ENCODE assay signal across 8 mouse cellular contexts in the genomic region with DNA sequence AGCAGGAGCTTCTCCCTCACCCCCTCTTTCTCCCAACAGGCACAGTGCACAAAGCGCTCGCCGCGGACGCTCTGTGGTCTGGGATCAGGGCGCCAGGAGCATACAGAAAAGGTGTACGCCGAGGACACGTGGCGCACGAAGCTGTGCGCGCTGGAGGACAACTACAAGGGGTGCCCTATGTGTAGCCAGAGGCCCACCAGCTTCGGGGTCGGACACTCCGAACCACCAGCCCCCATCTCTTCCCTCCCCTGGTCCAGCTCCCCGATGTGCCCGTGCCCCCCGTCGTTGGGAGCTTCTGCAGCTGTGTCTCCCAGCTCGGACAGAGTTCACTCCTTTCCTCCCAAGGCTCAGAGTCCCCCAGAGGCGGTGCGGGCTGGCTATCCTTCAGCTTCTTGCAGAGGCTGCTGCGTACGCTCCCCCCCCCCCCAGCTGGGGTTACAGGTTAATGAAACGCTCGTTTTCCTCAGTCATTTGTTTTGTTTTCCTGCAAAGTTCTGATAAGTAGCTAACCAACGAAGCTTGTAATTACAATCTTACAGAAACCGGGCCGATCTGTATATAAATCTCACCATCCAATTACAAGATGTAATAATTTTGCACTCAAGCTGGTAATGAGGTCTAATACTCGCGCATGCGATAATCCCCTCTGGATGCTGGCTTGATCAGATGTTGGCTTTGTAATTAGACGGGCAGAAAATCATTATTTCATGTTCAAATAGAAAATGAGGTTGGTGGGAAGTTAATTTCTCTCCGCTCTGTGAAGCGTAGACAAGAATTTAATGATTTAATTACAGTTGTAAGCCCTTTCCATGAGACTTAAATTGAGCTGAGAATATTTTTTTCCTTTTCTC. TPM values are rescaled to one million over a fixed set of nuclear protein-coding genes. Genes with fewer than 3 reads are reported as not detected.
DNase-seq lines count a peak whose midpoint lies in the region; ATAC-seq and TF ChIP-seq lines count a peak whose summit lies in the region.

No protein-coding gene starts in this region.

- TF ChIP-seq CTCF in kidney, adult 2 months (conservative IDR thresholded peaks at IDR 0.05; ENCODE audit: insufficient read depth, insufficient read length, low read depth, low read length) = no peak

- DNase-seq in forebrain, embryonic 10.5 days (ENCODE audit: extremely low spot score, low spot score) = peak; percentile 65
- DNase-seq in embryo, embryonic 9.5 days (ENCODE audit: extremely low spot score) = peak; percentile 74
- DNase-seq in kidney, adult 2 months = peak; percentile 63
- peak; percentile 72 for DNase-seq in midbrain, embryonic 14.5 days
- DNase-seq in right cerebral cortex, postnatal 25 days = no peak

- no peaks in the 10 kb centered on the region for H3K9me3 ChIP-seq in forebrain, embryonic 10.5 days
- H3K9me3 ChIP-seq in forebrain, embryonic 16.5 days (ENCODE audit: control insufficient read depth, low read length) = no peaks in the 10 kb centered on the region
- no peaks in the 10 kb centered on the region for H3K9me3 ChIP-seq in midbrain, embryonic 14.5 days (ENCODE audit: control insufficient read depth, low read length)

- H3K4me2 ChIP-seq in forebrain, embryonic 16.5 days (ENCODE audit: low read length) = no peak overlapping the region
- peak overlapping the region; percentile 82 for H3K4me2 ChIP-seq in midbrain, embryonic 14.5 days (ENCODE audit: low read length)

- no peak for ATAC-seq in forebrain, embryonic 16.5 days
- no peak for ATAC-seq in midbrain, embryonic 14.5 days (ENCODE audit: low FRiP score, low TSS enrichment)
- ATAC-seq in monocyte, adult 5-6 weeks (replicated peaks; ENCODE audit: insufficient number of reproducible peaks, low FRiP score, low TSS enrichment, poor library complexity, severe bottlenecking) = no peak
- no peak for ATAC-seq in cerebellum, adult (ENCODE audit: insufficient number of reproducible peaks, low FRiP score, low TSS enrichment)

- peaks cover 4% of the 10 kb centered on the region for H3K36me3 ChIP-seq in forebrain, embryonic 10.5 days (replicated peaks)
- H3K36me3 ChIP-seq in forebrain, embryonic 16.5 days (ENCODE audit: control insufficient read depth, insufficient read depth) = no peaks in the 10 kb centered on the region
- peaks cover 2% of the 10 kb centered on the region for H3K36me3 ChIP-seq in kidney, adult 2 months (ENCODE audit: control insufficient read depth, insufficient read depth, low read length)
- H3K36me3 ChIP-seq in midbrain, embryonic 14.5 days (ENCODE audit: control insufficient read depth, insufficient read depth, low read length) = peaks cover 3% of the 10 kb centered on the region

- H3K4me1 ChIP-seq in forebrain, embryonic 10.5 days = peaks cover 78% of the 10 kb centered on the region
- peaks cover 37% of the 10 kb centered on the region for H3K4me1 ChIP-seq in forebrain, embryonic 16.5 days (replicated peaks; ENCODE audit: control insufficient read depth, insufficient read depth, low read length)
- H3K4me1 ChIP-seq in kidney, adult 2 months (ENCODE audit: control insufficient read depth, insufficient read depth, low read length) = no peaks in the 10 kb centered on the region
- H3K4me1 ChIP-seq in midbrain, embryonic 14.5 days (ENCODE audit: control insufficient read depth, insufficient read depth, low read length) = peaks cover 43% of the 10 kb centered on the region

- H3K4me3 ChIP-seq in forebrain, embryonic 10.5 days = peak overlapping the region; percentile 46
- no peak overlapping the region for H3K4me3 ChIP-seq in forebrain, embryonic 16.5 days (replicated peaks; ENCODE audit: low read length)
- no peak overlapping the region for H3K4me3 ChIP-seq in kidney, adult 2 months (ENCODE audit: insufficient read depth, low read depth, low read length)
- peak overlapping the region; percentile 33 for H3K4me3 ChIP-seq in midbrain, embryonic 14.5 days (replicated peaks; ENCODE audit: low read depth, low read length)

- no peak for TF ChIP-seq POLR2A in kidney, adult 2 months (IDR thresholded peaks at IDR 0.05; ENCODE audit: low read depth, low read length)

- peaks cover 100% of the 10 kb centered on the region for H3K27me3 ChIP-seq in forebrain, embryonic 10.5 days (ENCODE audit: poor library complexity, severe bottlenecking)
- peaks cover 75% of the 10 kb centered on the region for H3K27me3 ChIP-seq in forebrain, embryonic 16.5 days (replicated peaks; ENCODE audit: control insufficient read depth, insufficient read depth, low read length)
- H3K27me3 ChIP-seq in kidney, adult 2 months (replicated peaks; ENCODE audit: control insufficient read depth, insufficient read depth, low read length) = no peaks in the 10 kb centered on the region
- H3K27me3 ChIP-seq in midbrain, embryonic 14.5 days (ENCODE audit: control insufficient read depth, insufficient read depth, low read length) = peaks cover 7% of the 10 kb centered on the region

- H3K27ac ChIP-seq in forebrain, embryonic 10.5 days = peak overlapping the region; percentile 82
- no peak overlapping the region for H3K27ac ChIP-seq in forebrain, embryonic 16.5 days (ENCODE audit: low read length)
- H3K27ac ChIP-seq in kidney, adult 2 months (ENCODE audit: insufficient read depth, low read depth, low read length) = no peak overlapping the region
- peak overlapping the region; percentile 83 for H3K27ac ChIP-seq in midbrain, embryonic 14.5 days (replicated peaks; ENCODE audit: low read depth, low read length)

- no peak overlapping the region for H3K9ac ChIP-seq in forebrain, embryonic 16.5 days (replicated peaks; ENCODE audit: low read depth, low read length)
- H3K9ac ChIP-seq in midbrain, embryonic 14.5 days (replicated peaks; ENCODE audit: low read length) = peak overlapping the region; percentile 54

- 1% methylated on average over 36 of the region's 36 CpGs for WGBS in forebrain, embryonic 10.5 days
- 1% methylated on average over 35 of the region's 36 CpGs for WGBS in forebrain, embryonic 16.5 days
- WGBS in kidney, adult 2 months = 27% methylated on average over 36 of the region's 36 CpGs
- 1% methylated on average over 36 of the region's 36 CpGs for WGBS in midbrain, embryonic 14.5 days

RNA-seq across cellular contexts. Expression of gene Irx3, which starts 2.8 kb away (rescaled TPM):
- 11.8 and 12.2 TPM in 2 replicates for polyA plus RNA-seq in forebrain, embryonic 10.5 days (2016; fragmentation: Nextera tagmentation; extraction: Ambion mirVana)
- 0.68 and 1.1 TPM in 2 replicates for polyA plus RNA-seq in forebrain, embryonic 16.5 days (2015; fragmentation: Nextera tagmentation; extraction: Ambion mirVana)
- polyA plus RNA-seq in kidney, adult 2 months (2012; rRNA removed) = 22.3 and 28.5 TPM in 2 replicates
- 23.5 and 26.1 TPM in 2 replicates for polyA plus RNA-seq in midbrain, embryonic 14.5 days (2014; fragmentation: Nextera tagmentation; extraction: Ambion mirVana)
- total RNA-seq in monocyte, adult 5-6 weeks (2017) = not detected in 3 replicates

Comparison
In these comparisons a context has a peak if more than half of its experiments do, and no peak if none do; other contexts are left out.
1. H3K27ac ChIP-seq: peak in forebrain, embryonic 10.5 days (single experiment) and midbrain, embryonic 14.5 days (single experiment); none in forebrain, embryonic 16.5 days (single experiment) and kidney, adult 2 months (single experiment).
2. H3K4me3 ChIP-seq: peak in forebrain, embryonic 10.5 days (single experiment) and midbrain, embryonic 14.5 days (single experiment); none in forebrain, embryonic 16.5 days (single experiment) and kidney, adult 2 months (single experiment).